Mouse (Mus musculus): ENCODE results near the gene Vdac2. TPM values are rescaled to one million over a fixed set of nuclear protein-coding genes. Genes with fewer than 3 reads are reported as not detected.
A peak's percentile ranks its signal among the peaks of the same experiment; 100 is the strongest.

Gene Vdac2
- polyA plus RNA-seq, 1 experiment from 2014 or later = 129 TPM

DNA sequence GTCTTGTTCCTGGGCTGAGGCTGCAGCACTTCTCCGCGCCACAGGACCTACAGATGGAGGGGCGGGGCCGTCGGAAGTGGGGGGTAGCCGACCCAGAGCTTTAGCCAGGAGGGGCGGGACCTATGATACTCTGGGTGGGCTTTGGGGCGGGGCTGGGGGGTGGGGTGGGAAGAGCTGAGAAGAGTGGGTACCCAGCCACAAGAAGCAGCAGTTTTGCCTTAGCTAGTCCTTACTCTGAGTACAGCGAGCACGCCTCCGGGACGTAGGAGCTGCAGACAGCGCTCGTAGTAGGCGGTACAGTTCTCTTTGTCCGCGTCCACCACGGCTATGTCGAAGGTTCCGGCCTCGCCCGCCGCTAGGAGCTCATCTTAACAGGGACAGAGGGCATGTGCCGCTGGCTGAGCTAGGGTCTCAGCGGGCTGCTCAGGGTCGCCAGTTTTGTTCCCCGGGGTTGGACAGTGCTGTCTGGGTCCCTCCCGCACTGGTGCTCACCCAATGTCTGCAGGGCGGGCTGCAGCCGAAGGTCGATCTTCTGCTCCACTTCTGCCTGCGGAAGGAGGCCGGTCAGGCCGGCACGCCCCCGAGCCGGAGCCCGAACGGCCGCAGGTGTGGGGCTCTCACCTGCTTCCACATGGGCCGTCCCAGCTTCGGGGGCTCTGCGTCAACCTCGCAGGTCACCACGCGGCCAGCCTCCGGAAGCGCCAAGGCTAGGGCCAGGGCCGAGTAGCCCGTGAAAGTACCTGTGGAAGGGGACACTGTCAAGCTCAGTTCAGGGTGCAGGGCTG is 22.5 kb downstream of the Vdac2 start:
- 0 out of 2 replicates have a peak, but pooled peaks have one; percentile 2 for ATAC-seq
- no peaks in the 10 kb centered on the region for H3K9me3 ChIP-seq (ENCODE audit: low read length)
- peak overlapping the region; percentile 61 for H3K27ac ChIP-seq (ENCODE audit: low read depth)
- H3K4me3 ChIP-seq (ENCODE audit: low read depth, low read length) = peak overlapping the region; percentile 71
- H3K27me3 ChIP-seq (ENCODE audit: insufficient read depth, low read length) = no peaks in the 10 kb centered on the region
- peaks cover 35% of the 10 kb centered on the region for H3K36me3 ChIP-seq (replicated peaks; ENCODE audit: insufficient read depth, low read length)
- peak overlapping the region; percentile 98 for H3K4me2 ChIP-seq (ENCODE audit: low read depth, low read length)
- H3K4me1 ChIP-seq (ENCODE audit: insufficient read depth) = peaks cover 51% of the 10 kb centered on the region
- H3K9ac ChIP-seq (replicated peaks) = peak overlapping the region; percentile 70
- 2% methylated on average over 50 of the region's 50 CpGs for WGBS (ENCODE audit: insufficient replicate concordance)
- peak; percentile 61 for DNase-seq
- no peak for TF ChIP-seq EP300 (IDR thresholded peaks at IDR 0.05; ENCODE audit: low read depth)
- TF ChIP-seq CTCF (IDR thresholded peaks at IDR 0.05; ENCODE audit: low read depth) = no peak

DNA sequence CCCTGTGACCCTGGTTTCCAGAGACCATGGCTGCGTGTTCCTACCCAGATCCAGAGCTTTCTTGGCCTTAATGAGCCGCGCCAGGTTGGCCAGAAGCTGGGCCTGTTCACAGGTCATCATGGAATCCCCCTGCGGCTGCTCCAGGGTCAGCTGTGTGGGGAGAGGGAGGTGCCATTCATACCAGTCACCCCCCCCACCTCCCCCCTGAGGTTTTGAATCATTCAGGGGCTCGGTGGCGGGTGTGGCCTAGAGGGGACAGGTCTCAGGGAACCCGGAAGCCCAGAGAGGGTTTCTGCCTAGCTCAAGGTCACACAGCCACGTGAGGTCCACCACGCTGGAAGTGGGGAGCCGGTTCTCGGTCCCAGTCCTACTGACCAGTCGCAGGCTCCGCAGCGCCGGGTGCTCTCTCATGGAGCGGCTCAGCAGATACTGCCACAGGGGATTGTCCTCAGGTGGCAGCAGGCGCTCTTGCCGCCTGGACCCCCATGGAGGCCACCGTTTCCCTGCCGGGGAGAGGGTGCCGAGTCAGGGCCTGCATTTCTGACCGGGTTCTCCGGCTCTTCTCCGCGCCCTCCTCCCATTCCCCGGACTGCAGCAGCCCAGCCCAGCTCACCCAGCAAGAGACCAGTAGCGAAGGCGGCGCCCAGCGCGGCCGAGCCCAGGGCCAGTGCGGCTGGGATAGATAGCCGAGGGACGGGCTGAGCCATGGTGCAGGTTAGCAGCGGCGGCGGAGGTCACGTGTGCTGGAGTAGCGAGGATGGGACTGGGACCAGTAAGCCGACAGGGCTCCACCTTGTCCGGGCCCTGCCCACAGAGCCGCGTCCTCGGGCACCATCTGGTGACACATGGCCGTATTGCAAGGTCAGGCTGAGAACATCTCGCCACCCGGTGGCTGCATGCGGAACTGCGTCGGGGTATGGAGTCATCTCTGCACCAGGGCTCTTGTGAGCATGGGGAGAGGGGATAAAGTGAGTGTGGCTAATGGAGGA is 23.4 kb downstream of the Vdac2 start, which contains the start of gene Comtd1:
Gene Comtd1, minus strand, starts transcription at position 812 of the 989 bp plus-strand sequence.
- Histone ChIP-seq H3K9ac (replicated peaks) (peak within 1 kb of the TSS; percentile 70), H3K36me3 (replicated peaks; ENCODE audit: insufficient read depth, low read length) (peaks cover 27% of the 10 kb centered on the region), H3K9me3 (ENCODE audit: low read length) (no peaks in the 10 kb centered on the region), H3K27ac (ENCODE audit: low read depth) (peak within 1 kb of the TSS; percentile 77), H3K4me3 (ENCODE audit: low read depth, low read length) (peak within 1 kb of the TSS; percentile 71), H3K4me2 (ENCODE audit: low read depth, low read length) (peak within 1 kb of the TSS; percentile 98), H3K4me1 (ENCODE audit: insufficient read depth) (peaks cover 52% of the 10 kb centered on the region), H3K27me3 (ENCODE audit: insufficient read depth, low read length) (no peaks in the 10 kb centered on the region)
- DNase-seq = peak; percentile 97
- peak; percentile 95 for ATAC-seq
- WGBS (ENCODE audit: insufficient replicate concordance) = under 1% methylated on average over 51 of the region's 51 CpGs
- peak; percentile 100 for TF ChIP-seq CTCF (IDR thresholded peaks at IDR 0.05; ENCODE audit: low read depth)
- TF ChIP-seq EP300 (IDR thresholded peaks at IDR 0.05; ENCODE audit: low read depth) = no peak

DNA sequence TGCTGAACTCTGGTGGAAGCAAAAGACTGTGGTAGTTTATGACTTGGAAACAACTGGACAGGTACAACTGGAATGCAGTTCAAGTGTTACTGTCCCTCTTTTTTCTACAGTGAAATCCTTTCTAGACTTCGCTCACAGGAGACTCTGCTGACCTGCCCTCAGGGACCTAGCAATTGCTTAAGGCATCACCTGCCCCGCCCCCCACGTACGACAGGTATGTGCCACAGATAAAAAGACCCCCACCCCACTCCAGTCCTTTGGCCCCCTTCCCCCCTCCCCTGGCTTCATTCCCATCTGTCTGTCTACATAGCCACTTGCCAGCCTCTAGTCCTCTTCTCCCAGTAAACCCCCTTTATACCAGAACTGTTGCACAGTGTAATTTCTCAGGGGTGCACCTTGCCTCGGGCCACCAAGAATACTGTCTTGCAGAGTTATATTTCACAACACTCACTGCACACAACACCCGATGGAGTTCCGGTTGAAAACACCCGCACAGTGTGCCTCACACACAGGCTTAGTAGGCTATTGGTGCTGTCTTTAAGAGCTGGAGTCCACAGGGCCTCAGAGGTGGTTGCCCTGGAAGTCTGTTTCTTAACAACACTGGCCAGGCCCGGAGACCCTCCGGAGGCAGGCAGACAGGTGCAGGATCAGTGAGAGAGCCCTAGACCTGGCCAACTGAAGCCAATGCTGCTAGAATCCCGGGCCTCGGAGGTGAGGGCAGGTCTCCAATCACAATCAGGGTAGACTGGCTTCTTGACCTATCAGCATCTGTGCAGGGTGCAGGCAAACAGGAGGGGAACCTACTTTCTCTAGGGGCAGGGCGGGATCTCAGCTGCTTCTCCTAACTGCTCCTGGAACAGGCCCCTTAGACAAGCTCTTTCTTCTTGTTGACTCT is 24.7 kb downstream of the Vdac2 start:
- Histone ChIP-seq H3K9me3 (ENCODE audit: low read length) (no peaks in the 10 kb centered on the region), H3K27me3 (ENCODE audit: insufficient read depth, low read length) (no peaks in the 10 kb centered on the region), H3K4me3 (ENCODE audit: low read depth, low read length) (no peak overlapping the region), H3K36me3 (replicated peaks; ENCODE audit: insufficient read depth, low read length) (peaks cover 20% of the 10 kb centered on the region), H3K4me1 (ENCODE audit: insufficient read depth) (peaks cover 58% of the 10 kb centered on the region), H3K9ac (replicated peaks) (no peak overlapping the region), H3K4me2 (ENCODE audit: low read depth, low read length) (peak overlapping the region; percentile 40), H3K27ac (ENCODE audit: low read depth) (peak overlapping the region; percentile 77)
- 73% methylated on average over 13 of the region's 13 CpGs for WGBS (ENCODE audit: insufficient replicate concordance)
- peak; percentile 25 for DNase-seq
- TF ChIP-seq CTCF (IDR thresholded peaks at IDR 0.05; ENCODE audit: low read depth) (no peak), EP300 (IDR thresholded peaks at IDR 0.05; ENCODE audit: low read depth) (no peak)
- no peak for ATAC-seq

DNA sequence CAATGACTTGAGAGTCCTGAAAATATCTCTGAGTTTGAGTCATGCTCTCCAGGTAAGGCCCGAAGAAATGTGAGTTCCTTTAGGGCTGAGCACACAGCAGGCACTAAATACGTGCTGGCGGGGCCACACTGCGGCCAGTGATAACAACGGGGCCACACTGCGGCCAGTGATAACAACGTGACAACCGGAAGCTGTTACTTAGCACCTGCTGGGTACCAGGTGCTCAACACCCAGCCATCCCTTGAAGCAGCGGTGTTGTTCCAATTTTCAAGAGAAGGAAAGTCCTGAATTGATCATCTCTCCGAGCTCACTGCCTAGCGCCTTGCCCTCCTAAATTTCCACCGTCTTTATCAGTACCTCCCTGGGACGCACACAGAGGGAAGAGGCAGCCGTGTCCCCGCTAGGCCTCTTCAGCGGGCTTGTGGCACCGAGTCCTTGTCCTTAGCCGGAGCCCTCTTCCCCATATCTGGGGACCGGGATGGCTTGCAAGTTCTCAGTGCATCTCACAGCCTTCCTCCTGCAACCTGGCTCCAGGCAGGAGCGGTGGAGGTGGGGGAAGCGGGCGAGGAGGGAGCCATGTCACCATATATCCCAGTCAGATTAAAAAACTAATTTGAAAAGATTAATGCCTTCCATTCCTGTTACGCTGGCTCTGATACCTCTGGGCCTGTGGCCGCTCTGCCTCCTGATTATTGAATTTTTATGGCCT is 25.5 kb downstream of the Vdac2 start:
- Histone ChIP-seq H3K9ac (replicated peaks) (no peak overlapping the region), H3K4me1 (ENCODE audit: insufficient read depth) (peaks cover 58% of the 10 kb centered on the region), H3K4me3 (ENCODE audit: low read depth, low read length) (no peak overlapping the region), H3K9me3 (ENCODE audit: low read length) (no peaks in the 10 kb centered on the region), H3K27ac (ENCODE audit: low read depth) (peak overlapping the region; percentile 77), H3K27me3 (ENCODE audit: insufficient read depth, low read length) (no peaks in the 10 kb centered on the region), H3K36me3 (replicated peaks; ENCODE audit: insufficient read depth, low read length) (peaks cover 12% of the 10 kb centered on the region), H3K4me2 (ENCODE audit: low read depth, low read length) (peak overlapping the region; percentile 40)
- DNase-seq (peak; percentile 42), ATAC-seq (peak; percentile 18)
- TF ChIP-seq CTCF (IDR thresholded peaks at IDR 0.05; ENCODE audit: low read depth) (no peak), EP300 (IDR thresholded peaks at IDR 0.05; ENCODE audit: low read depth) (peak; percentile 73; the same call in 1 of the 2 replicates)
- 64% methylated on average over 24 of the region's 24 CpGs for WGBS (ENCODE audit: insufficient replicate concordance)
